Mouse (Mus musculus): Measurements from ENCODE around the gene Eif2ak1. TPM values are rescaled to one million over a fixed set of nuclear protein-coding genes. Genes with fewer than 3 reads are reported as not detected.
A peak's percentile ranks its signal among the peaks of the same experiment; 100 is the strongest.

Eif2ak1 gene
- total and polyA plus RNA-seq, 3 experiments = 11.9 to 26.7 (median 13.4) TPM

GRCm38 (mm10) chr5:143817931-143818311 is 333 bp downstream of the Eif2ak1 start:
- no peak for DNase-seq (ENCODE audit: extremely low read depth)
- dilution Hi-C loops (cut with MboI; ENCODE audit: extremely low pct_ligation_motif_present, extremely low pct_unique_long_range_greater_than_20kb, low sequenced_read_pairs) (no loop called here), in situ Hi-C loops (cut with MboI; ENCODE audit: low pct_ligation_motif_present, low pct_unique_long_range_greater_than_20kb, low sequenced_read_pairs) (no loop called here)
- Histone ChIP-seq H3K36me3 (replicated peaks in 1 of 2; ENCODE audit: control insufficient read depth in 1 of 2, insufficient read depth in 1 of 2, low read length in 1 of 2) (peaks cover 0 to 2% of the 10 kb centered on the region in 2 experiments), H3K4me3 (replicated peaks in 1 of 3; ENCODE audit: low read depth in 2 of 3, low read length in 2 of 3, poor library complexity in 1 of 3) (peak overlapping the region; percentile 89 to 96 (median 92)), H3K27me3 (replicated peaks) (no peaks in the 10 kb centered on the region), H3K9ac (ENCODE audit: insufficient read depth, low read depth) (peak overlapping the region; percentile 45), H3K4me1 (ENCODE audit: control insufficient read depth in 1 of 2, insufficient read depth in 2 of 2) (peaks cover 0 to 12% of the 10 kb centered on the region in 2 experiments; a peak in 2 of 4 replicates), H3K27ac (ENCODE audit: insufficient read depth, low read depth) (peak overlapping the region; percentile 74), H3K4me2 (ENCODE audit: insufficient read depth, low read depth, poor library complexity, severe bottlenecking) (peak overlapping the region; percentile 92), H3K9me3 (replicated peaks; ENCODE audit: low read length) (no peaks in the 10 kb centered on the region), H3K79me2 (replicated peaks; ENCODE audit: control insufficient read depth, extremely low read depth, insufficient read depth, poor library complexity, severe bottlenecking) (peaks cover 25% of the 10 kb centered on the region)
- TF ChIP-seq JUND (conservative IDR thresholded peaks at IDR 0.05; ENCODE audit: low read depth, low read length) = no peak
- TF ChIP-seq ELF1 (IDR thresholded peaks at IDR 0.05; ENCODE audit: low read depth, low read length) = no peak
- TF ChIP-seq CTCF (conservative IDR thresholded peaks at IDR 0.05 in 1 of 2, IDR thresholded peaks at IDR 0.05 in 1 of 2; ENCODE audit: low read depth in 2 of 2, low read length in 2 of 2) = no peak
- TF ChIP-seq ETS1 (conservative IDR thresholded peaks at IDR 0.05; ENCODE audit: low read depth, low read length) = no peak
- no peak for TF ChIP-seq ZKSCAN1 (IDR thresholded peaks at IDR 0.05; ENCODE audit: borderline replicate concordance, low read depth, low read length)
- no peak for TF ChIP-seq GABPA (IDR thresholded peaks at IDR 0.05; ENCODE audit: insufficient replicate concordance, low read depth, low read length)
- no peak for TF ChIP-seq E2F4 (IDR thresholded peaks at IDR 0.05; ENCODE audit: insufficient replicate concordance, low read depth, low read length)
- TF ChIP-seq HCFC1 (IDR thresholded peaks at IDR 0.05; ENCODE audit: low read depth, low read length) = no peak
- TF ChIP-seq MAZ (IDR thresholded peaks at IDR 0.05; ENCODE audit: low read depth, low read length) = no peak
- no peak for TF ChIP-seq SIN3A (IDR thresholded peaks at IDR 0.05; ENCODE audit: low read length)
- no peak for TF ChIP-seq MAX (IDR thresholded peaks at IDR 0.05; ENCODE audit: low read length)
- TF ChIP-seq POLR2A (IDR thresholded peaks at IDR 0.05; ENCODE audit: low read depth, low read length) = no peak
- no peak; the same call in 1 of the 2 replicates for TF ChIP-seq TBP (conservative IDR thresholded peaks at IDR 0.05; ENCODE audit: low read depth, low read length)
- TF ChIP-seq JUN (IDR thresholded peaks at IDR 0.05; ENCODE audit: insufficient read depth, low read depth, low read length) = no peak
- no peak for TF ChIP-seq RAD21 (IDR thresholded peaks at IDR 0.05; ENCODE audit: low read depth, low read length)

DNA sequence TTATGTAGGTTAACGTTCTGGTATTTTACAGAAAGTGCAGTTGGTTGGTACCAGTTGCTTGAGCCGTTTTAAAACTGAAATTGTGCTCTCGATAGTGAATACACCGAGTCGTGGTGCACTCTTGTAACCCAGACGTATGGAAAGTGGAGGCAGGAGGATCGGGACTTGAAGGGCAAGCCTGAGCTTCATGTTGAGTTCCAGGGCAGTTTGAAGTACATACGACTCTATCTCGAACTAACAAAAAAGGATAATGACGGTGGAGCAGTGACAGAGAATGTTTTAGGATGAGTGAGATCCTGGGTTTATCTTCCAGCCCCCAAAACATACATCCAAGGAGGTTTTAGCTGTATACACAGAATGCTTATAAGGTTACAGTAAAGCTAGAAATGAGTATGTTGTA is 873 bp downstream of the Eif2ak1 start:
- DNase-seq (ENCODE audit: extremely low read depth) = no peak
- Histone ChIP-seq H3K27ac (ENCODE audit: insufficient read depth, low read depth) (no peak overlapping the region), H3K4me3 (replicated peaks in 1 of 3; ENCODE audit: low read depth in 2 of 3, low read length in 2 of 3, poor library complexity in 1 of 3) (peak overlapping the region; percentile 89 to 96 (median 92)), H3K9ac (ENCODE audit: insufficient read depth, low read depth) (peak overlapping the region; percentile 45), H3K27me3 (replicated peaks) (no peaks in the 10 kb centered on the region), H3K9me3 (replicated peaks; ENCODE audit: low read length) (no peaks in the 10 kb centered on the region), H3K4me2 (ENCODE audit: insufficient read depth, low read depth, poor library complexity, severe bottlenecking) (peak overlapping the region; percentile 92), H3K4me1 (ENCODE audit: control insufficient read depth in 1 of 2, insufficient read depth in 2 of 2) (peaks cover 0 to 12% of the 10 kb centered on the region in 2 experiments; a peak in 2 of 4 replicates), H3K79me2 (replicated peaks; ENCODE audit: control insufficient read depth, extremely low read depth, insufficient read depth, poor library complexity, severe bottlenecking) (peaks cover 25% of the 10 kb centered on the region), H3K36me3 (replicated peaks in 1 of 2; ENCODE audit: control insufficient read depth in 1 of 2, insufficient read depth in 1 of 2, low read length in 1 of 2) (peaks cover 0 to 2% of the 10 kb centered on the region in 2 experiments)
- dilution Hi-C loops (cut with MboI; ENCODE audit: extremely low pct_ligation_motif_present, extremely low pct_unique_long_range_greater_than_20kb, low sequenced_read_pairs) (no loop called here), in situ Hi-C loops (cut with MboI; ENCODE audit: low pct_ligation_motif_present, low pct_unique_long_range_greater_than_20kb, low sequenced_read_pairs) (no loop called here)
- TF ChIP-seq JUN (IDR thresholded peaks at IDR 0.05; ENCODE audit: insufficient read depth, low read depth, low read length) (no peak), CTCF (conservative IDR thresholded peaks at IDR 0.05 in 1 of 2, IDR thresholded peaks at IDR 0.05 in 1 of 2; ENCODE audit: low read depth in 2 of 2, low read length in 2 of 2) (no peak), CHD1 (IDR thresholded peaks at IDR 0.05; ENCODE audit: low read depth, low read length) (peak; percentile 38; the same call in 1 of the 2 replicates), ZNF384 (IDR thresholded peaks at IDR 0.05; ENCODE audit: low read depth, low read length) (no peak)
